Mouse (Mus musculus) heart, postnatal 0 days (tissue): ENCODE data around the gene Txnip.

Source experiments
- CTCF ChIP-seq: IDR thresholded peaks from 2 replicates; pipeline ENCODE4 v1.5.1; 2016; ENCODE audit warnings: antibody characterized with exemption, control low read depth, low read depth
- EP300 ChIP-seq: IDR thresholded peaks from 2 replicates; pipeline ENCODE4 v1.6.1; 2016; ENCODE audit warnings: antibody characterized with exemption, low read depth

- no peak for TF ChIP-seq CTCF
- TF ChIP-seq EP300, result no peak
Measured at GRCm38 (mm10) chr3:96601941-96602703, 44.4 kb downstream of the Txnip start.
